In the genomic region with DNA sequence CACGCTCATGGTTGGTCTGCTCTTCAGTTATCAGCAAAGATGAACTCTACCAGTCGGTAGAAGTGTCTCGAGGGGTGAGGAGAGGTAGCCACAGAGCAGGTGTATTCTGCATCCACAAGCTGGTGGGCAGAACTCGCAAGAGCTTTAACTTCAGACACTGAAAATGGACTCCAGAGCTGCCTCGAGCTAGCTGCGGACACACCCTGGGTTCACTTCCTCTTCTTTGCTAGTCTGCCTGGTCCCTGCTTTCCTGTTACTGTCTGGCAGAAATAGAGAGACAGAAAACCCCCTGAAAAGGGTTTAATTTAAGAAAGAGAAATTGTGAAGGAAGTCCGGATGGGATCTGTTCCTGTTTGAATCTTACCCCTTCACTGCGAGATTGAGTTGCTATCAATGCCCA, we compare ENCODE assay signal across 19 mouse cellular contexts. TPM values are rescaled to one million over a fixed set of nuclear protein-coding genes. Genes with fewer than 3 reads are reported as not detected.
DNase-seq lines count a peak whose midpoint lies in the region; ATAC-seq and TF ChIP-seq lines count a peak whose summit lies in the region.
"Had no signal": no experiment of that assay in that cellular context is flagged by ENCODE, and none has a peak within 500 bp of the region (broad histone marks: within the 10 kb centered on the region; RNA-seq: fewer than 3 reads in every experiment).

No protein-coding gene starts in this region.

- intact Hi-C loops in heart, adult 2 months (cut with DNase I): no loop called here

- no peak for TF ChIP-seq CTCF in heart, adult 2 months (IDR thresholded peaks at IDR 0.05)

- no peak overlapping the region for H3K4me2 ChIP-seq in heart, embryonic 12.5 days

- H3K9ac ChIP-seq in heart, adult 2 months (ENCODE audit: low read depth, low read length): no peak overlapping the region
- H3K9ac ChIP-seq in heart, embryonic 12.5 days: no peak overlapping the region

- peak overlapping the region; percentile 5; the same call in 1 of the 2 replicates for H3K27ac ChIP-seq in heart, adult 2 months
- H3K27ac ChIP-seq in heart, embryonic 12.5 days (ENCODE audit: poor library complexity, severe bottlenecking): no peak overlapping the region
- H3K27ac ChIP-seq: hindbrain, embryonic 10.5 days had no signal

- no peak overlapping the region for H3K4me3 ChIP-seq in heart, adult 2 months
- no peak overlapping the region for H3K4me3 ChIP-seq in heart, embryonic 12.5 days
- H3K4me3 ChIP-seq: erythroblast, embryonic 14.5 days; hindbrain, embryonic 10.5 days had no signal

- H3K36me3 ChIP-seq in heart, adult 2 months (ENCODE audit: control insufficient read depth, insufficient read depth, low read length): no peaks in the 10 kb centered on the region
- H3K36me3 ChIP-seq in heart, embryonic 12.5 days: peaks cover 29% of the 10 kb centered on the region
- H3K36me3 ChIP-seq in splenic B cell, adult 2 months (ENCODE audit: control insufficient read depth, insufficient read depth, low read length, poor library complexity, severe bottlenecking): peaks cover 15% of the 10 kb centered on the region

- peak in 1 of 2 experiments; percentile 44 for DNase-seq in heart, adult 2 months
- DNase-seq in spleen, adult 18-20 months: peak; percentile 45 to 49
- no peak for DNase-seq in spleen, postnatal 14 days (ENCODE audit: low spot score in 2 of 2)
- peak; percentile 21 for DNase-seq in induced T-regulatory cell, adult 2 months (ENCODE audit: low read depth)
- peak; percentile 80 for DNase-seq in splenic B cell, adult 2 months (ENCODE audit: low read depth, low spot score)
- no peak for DNase-seq in right cerebral cortex, postnatal 14 days
- DNase-seq in cerebellum, adult 18-20 months: no peak
- DNase-seq: embryo, embryonic 11 days; kidney, adult 2 months; retina, postnatal 1 day had no signal

- H3K27me3 ChIP-seq in heart, adult 2 months (ENCODE audit: control insufficient read depth, insufficient read depth, low read length): no peaks in the 10 kb centered on the region
- no peaks in the 10 kb centered on the region for H3K27me3 ChIP-seq in heart, embryonic 12.5 days (replicated peaks)
- no peaks in the 10 kb centered on the region for H3K27me3 ChIP-seq in splenic B cell, adult 2 months (ENCODE audit: control insufficient read depth, insufficient read depth, low read length, poor library complexity, severe bottlenecking)

- ATAC-seq in heart, embryonic 12.5 days (ENCODE audit: insufficient number of reproducible peaks, low FRiP score): no peak

- TF ChIP-seq EP300 in heart, adult 2 months (IDR thresholded peaks at IDR 0.05; ENCODE audit: insufficient read depth, low read depth, low read length): no peak

- TF ChIP-seq POLR2A in heart, adult 2 months (IDR thresholded peaks at IDR 0.05; ENCODE audit: insufficient read depth, low read depth, low read length): no peak

- H3K4me1 ChIP-seq in heart, adult 2 months (ENCODE audit: control insufficient read depth, insufficient read depth, low read length): no peaks in the 10 kb centered on the region
- peaks cover 20% of the 10 kb centered on the region for H3K4me1 ChIP-seq in heart, embryonic 12.5 days (replicated peaks)

- H3K79me2 ChIP-seq in heart, adult 2 months (replicated peaks; ENCODE audit: control insufficient read depth, insufficient read depth, low read length): no peaks in the 10 kb centered on the region

- 67% methylated on average over 8 of the region's 8 CpGs for WGBS in heart, adult 2 months
- 68% methylated on average over 8 of the region's 8 CpGs for WGBS in heart, embryonic 12.5 days

- no peaks in the 10 kb centered on the region for H3K9me3 ChIP-seq in heart, embryonic 12.5 days (replicated peaks)
- H3K9me3 ChIP-seq: hindbrain, embryonic 10.5 days had no signal

RNA-seq across cellular contexts. Expression of gene Gja10, which starts 37.6 kb away (rescaled TPM):
- not detected for total RNA-seq in heart, adult 2 months (2021)
- polyA plus RNA-seq in heart, adult 2 months (2012; rRNA removed): not detected in 2 replicates
- not detected in 2 replicates for polyA plus RNA-seq in heart, embryonic 12.5 days (2016; fragmentation: Nextera tagmentation; extraction: Ambion mirVana)
- total RNA-seq: heart, adult 18-20 months; layer of hippocampus, adult 8-10 months had no signal
- polyA plus RNA-seq: erythroblast, embryonic 14.5 days; frontal cortex, adult 2 months; limb, embryonic 11.5 days; neural tube, embryonic 11.5 days; stomach, embryonic 16.5 days had no signal

RNA-seq across cellular contexts. Expression of gene Casp8ap2, which starts 50.3 kb away (rescaled TPM):
- 1 to 10 TPM; 4.9 to 6.7 TPM for total RNA-seq in heart, adult 2 months (2021)
- 2.5 and 4.2 TPM in 2 replicates for polyA plus RNA-seq in heart, adult 2 months (2012; rRNA removed)
- 31.5 and 39.5 TPM in 2 replicates for polyA plus RNA-seq in heart, embryonic 12.5 days (2016; fragmentation: Nextera tagmentation; extraction: Ambion mirVana)

Comparison
In these comparisons a context has a peak if more than half of its experiments do, and no peak if none do; other contexts are left out.
1. DNase-seq: peak in spleen, adult 18-20 months (2 of 2), induced T-regulatory cell, adult 2 months (single experiment) and splenic B cell, adult 2 months (single experiment); none in spleen, postnatal 14 days (0 of 2), right cerebral cortex, postnatal 14 days (single experiment) and cerebellum, adult 18-20 months (0 of 2).